9 mouse cellular contexts compared by ENCODE assay signal in genomic region chr10:52274001-52274909, GRCm38 (mm10). TPM values are rescaled to one million over a fixed set of nuclear protein-coding genes. Genes with fewer than 3 reads are reported as not detected.
DNase-seq lines count a peak whose midpoint lies in the region; ATAC-seq and TF ChIP-seq lines count a peak whose summit lies in the region.
"Had no signal": no experiment of that assay in that cellular context is flagged by ENCODE, and none has a peak within 500 bp of the region (broad histone marks: within the 10 kb centered on the region; RNA-seq: fewer than 3 reads in every experiment).

No protein-coding gene starts in this region.

- H3K27me3 ChIP-seq in kidney, postnatal 0 days (ENCODE audit: insufficient read depth, low read length), result no peaks in the 10 kb centered on the region
- H3K27me3 ChIP-seq in kidney, adult 2 months (replicated peaks; ENCODE audit: control insufficient read depth, insufficient read depth, low read length), result no peaks in the 10 kb centered on the region
- H3K27me3 ChIP-seq in hindbrain, postnatal 0 days (ENCODE audit: insufficient read depth, low read length), result no peaks in the 10 kb centered on the region
- H3K27me3 ChIP-seq: megakaryocyte, embryonic 14.5 days had no signal

- no peaks in the 10 kb centered on the region for H3K36me3 ChIP-seq in kidney, postnatal 0 days (ENCODE audit: insufficient read depth, low read length)
- no peaks in the 10 kb centered on the region for H3K36me3 ChIP-seq in kidney, adult 2 months (ENCODE audit: control insufficient read depth, insufficient read depth, low read length)
- no peaks in the 10 kb centered on the region for H3K36me3 ChIP-seq in hindbrain, postnatal 0 days (ENCODE audit: insufficient read depth, low read length)

- TF ChIP-seq POLR2A in kidney, adult 2 months (IDR thresholded peaks at IDR 0.05; ENCODE audit: low read depth, low read length), result no peak

- no peaks in the 10 kb centered on the region for H3K9me3 ChIP-seq in kidney, postnatal 0 days (replicated peaks; ENCODE audit: low read length)
- no peaks in the 10 kb centered on the region for H3K9me3 ChIP-seq in hindbrain, postnatal 0 days (ENCODE audit: low read length)
- H3K9me3 ChIP-seq: megakaryocyte, embryonic 14.5 days had no signal

- 59% methylated on average over 8 of the region's 8 CpGs for WGBS in kidney, postnatal 0 days
- 57% methylated on average over 8 of the region's 8 CpGs for WGBS in kidney, adult 2 months
- 17% methylated on average over 8 of the region's 8 CpGs for WGBS in hindbrain, postnatal 0 days

- peak; percentile 6 for DNase-seq in adrenal gland, postnatal 25 days
- no peak for DNase-seq in adrenal gland, adult 2 months
- DNase-seq in kidney, postnatal 0 days (ENCODE audit: low spot score), result no peak
- DNase-seq in kidney, adult 2 months, result no peak
- peak; percentile 11 for DNase-seq in brain, adult 2 months (ENCODE audit: low read depth, low spot score)
- peak; percentile 71 for DNase-seq in hindbrain, postnatal 0 days (ENCODE audit: low spot score)
- no peak for DNase-seq in spleen, postnatal 10 days (ENCODE audit: low spot score in 2 of 2)
- no peak for DNase-seq in thymus, postnatal 4 days

- H3K9ac ChIP-seq in kidney, postnatal 0 days (ENCODE audit: low read depth, low read length), result no peak overlapping the region
- no peak overlapping the region for H3K9ac ChIP-seq in hindbrain, postnatal 0 days (replicated peaks; ENCODE audit: low read length)

- peak; percentile 36; the same call in 1 of the 2 replicates for TF ChIP-seq CTCF in kidney, postnatal 0 days (IDR thresholded peaks at IDR 0.05; ENCODE audit: low read depth)
- TF ChIP-seq CTCF in kidney, adult 2 months (conservative IDR thresholded peaks at IDR 0.05; ENCODE audit: insufficient read depth, insufficient read length, low read depth, low read length), result no peak
- TF ChIP-seq CTCF in hindbrain, postnatal 0 days (IDR thresholded peaks at IDR 0.05; ENCODE audit: low read depth), result no peak

- ATAC-seq in kidney, postnatal 0 days (replicated peaks; ENCODE audit: low FRiP score, low read depth), result no peak
- ATAC-seq in hindbrain, postnatal 0 days, result peak; percentile 64

- H3K4me2 ChIP-seq in kidney, postnatal 0 days (ENCODE audit: low read length), result no peak overlapping the region
- peak overlapping the region; percentile 25; the same call in 1 of the 2 replicates for H3K4me2 ChIP-seq in hindbrain, postnatal 0 days (ENCODE audit: low read depth, low read length)

- no peak overlapping the region for H3K4me3 ChIP-seq in kidney, postnatal 0 days (replicated peaks; ENCODE audit: low read depth, low read length)
- H3K4me3 ChIP-seq in kidney, adult 2 months (ENCODE audit: insufficient read depth, low read depth, low read length), result no peak overlapping the region
- H3K4me3 ChIP-seq in hindbrain, postnatal 0 days (ENCODE audit: low read length), result no peak overlapping the region
- H3K4me3 ChIP-seq: megakaryocyte, embryonic 14.5 days had no signal

- H3K4me1 ChIP-seq in kidney, postnatal 0 days (replicated peaks; ENCODE audit: insufficient read depth, low read length), result no peaks in the 10 kb centered on the region
- peaks cover 17% of the 10 kb centered on the region for H3K4me1 ChIP-seq in kidney, adult 2 months (ENCODE audit: control insufficient read depth, insufficient read depth, low read length)
- peaks cover 5% of the 10 kb centered on the region; the same call in 1 of the 2 replicates for H3K4me1 ChIP-seq in hindbrain, postnatal 0 days (ENCODE audit: insufficient read depth, low read length)

- H3K27ac ChIP-seq in kidney, postnatal 0 days, result 0 out of 2 replicates have a peak overlapping the region, but pooled peaks have one; percentile 28
- no peak overlapping the region; the same call in 1 of the 2 replicates for H3K27ac ChIP-seq in kidney, adult 2 months (ENCODE audit: insufficient read depth, low read depth, low read length)
- peak overlapping the region; percentile 3; the same call in 1 of the 2 replicates for H3K27ac ChIP-seq in hindbrain, postnatal 0 days

RNA-seq across cellular contexts. Expression of gene Dcbld1, which starts 40.8 kb away (rescaled TPM):
- total RNA-seq in adrenal gland, postnatal 25 days (2021), result 4.0 and 4.9 TPM in 2 replicates
- 1 to 10 TPM; 2.1 to 3.4 TPM for total RNA-seq in adrenal gland, adult 2 months (2021)
- polyA plus RNA-seq in adrenal gland, adult 2 months (2012; rRNA removed), result 2.7 and 3.1 TPM in 2 replicates
- 23.2 and 23.4 TPM in 2 replicates for polyA plus RNA-seq in kidney, postnatal 0 days (2015; fragmentation: Nextera tagmentation; extraction: Ambion mirVana)
- 10.3 and 11.7 TPM in 2 replicates for polyA plus RNA-seq in kidney, adult 2 months (2012; rRNA removed)
- total RNA-seq in hindbrain, postnatal 0 days (2014; rRNA removed), result 12.2 and 14.4 TPM in 2 replicates
- 19.1 and 20.2 TPM in 2 replicates for polyA plus RNA-seq in hindbrain, postnatal 0 days (2015; fragmentation: Nextera tagmentation; extraction: Ambion mirVana)

Comparison
In these comparisons a context has a peak if more than half of its experiments do, and no peak if none do; other contexts are left out.
1. DNase-seq: peak in adrenal gland, postnatal 25 days (single experiment), brain, adult 2 months (single experiment) and hindbrain, postnatal 0 days (single experiment); none in adrenal gland, adult 2 months (single experiment), kidney, postnatal 0 days (single experiment), kidney, adult 2 months (single experiment), spleen, postnatal 10 days (0 of 2) and thymus, postnatal 4 days (single experiment).